Mouse (Mus musculus): ENCODE data around the gene Rasip1.
"Not testable (repeated sequence)": the region's sequence is repeated elsewhere in the genome, so short reads cannot be mapped to it uniquely, and the experiment has no call there.

Rasip1 gene

GRCm38 (mm10) chr7:45644872-45645590 lies 17.7 kb downstream of the Rasip1 start:
- DNase-seq (ENCODE audit: low spot score): no peak

- DNase-seq (ENCODE audit: low spot score): no peak
Measured at GRCm38 (mm10) chr7:45645591-45645971, 18.3 kb downstream of the Rasip1 start.

GRCm38 (mm10) chr7:45646671-45647070 lies 19.4 kb downstream of the Rasip1 start:
- no peak for DNase-seq (ENCODE audit: low spot score)

- no peak for DNase-seq (ENCODE audit: low spot score)
Measured at GRCm38 (mm10) chr7:45649351-45649750, 22.1 kb downstream of the Rasip1 start.

- DNase-seq (ENCODE audit: low spot score): not testable (repeated sequence)
Measured at GRCm38 (mm10) chr7:45650484-45650883, 23.2 kb downstream of the Rasip1 start.

- no peak for DNase-seq (ENCODE audit: low spot score)
Measured at GRCm38 (mm10) chr7:45654424-45655047, 27.2 kb downstream of the Rasip1 start.

- no peak for DNase-seq (ENCODE audit: low spot score)
Measured at GRCm38 (mm10) chr7:45660746-45661478, 33.6 kb downstream of the Rasip1 start.

- not testable (repeated sequence) for DNase-seq (ENCODE audit: low spot score)
Measured at GRCm38 (mm10) chr7:45661702-45662101, 34.4 kb downstream of the Rasip1 start.

- DNase-seq (ENCODE audit: low spot score): no peak
Measured at GRCm38 (mm10) chr7:45665303-45666138, 38.2 kb downstream of the Rasip1 start.

- no peak for DNase-seq (ENCODE audit: low spot score)
Measured at GRCm38 (mm10) chr7:45666161-45666560, 38.9 kb downstream of the Rasip1 start, which contains the start of gene Fut2. Gene Fut2, minus strand, starts transcription at chr7:45666394.

GRCm38 (mm10) chr7:45667761-45668160 lies 40.5 kb downstream of the Rasip1 start:
- DNase-seq (ENCODE audit: low spot score): no peak

- DNase-seq (ENCODE audit: low spot score): no peak
Measured at GRCm38 (mm10) chr7:45668921-45669320, 41.6 kb downstream of the Rasip1 start.

- no peak for DNase-seq (ENCODE audit: low spot score)
Measured at GRCm38 (mm10) chr7:45677627-45678295, 50.5 kb downstream of the Rasip1 start.

- DNase-seq (ENCODE audit: low spot score): no peak
Measured at GRCm38 (mm10) chr7:45678513-45678912, 51.2 kb downstream of the Rasip1 start.

- peak; percentile 75 for DNase-seq (ENCODE audit: low spot score)
Measured at GRCm38 (mm10) chr7:45679966-45680621, 52.8 kb downstream of the Rasip1 start.

GRCm38 (mm10) chr7:45681046-45681736 lies 53.9 kb downstream of the Rasip1 start:
- peak; percentile 74 for DNase-seq (ENCODE audit: low spot score)

- DNase-seq (ENCODE audit: low spot score): peak; percentile 92
Measured at GRCm38 (mm10) chr7:45682144-45683126, 55.1 kb downstream of the Rasip1 start.

- DNase-seq (ENCODE audit: low spot score): no peak
Measured at GRCm38 (mm10) chr7:45683396-45684050, 56.2 kb downstream of the Rasip1 start, which contains the start of gene Ntn5. Gene Ntn5, plus strand, starts transcription at chr7:45684022.
